ENCODE assay signal across 30 mouse cellular contexts in genomic region chr2:133749846-133750637, GRCm38 (mm10).
DNase-seq lines count a peak whose midpoint lies in the region; ATAC-seq and TF ChIP-seq lines count a peak whose summit lies in the region.
"Had no signal": no experiment of that assay in that cellular context is flagged by ENCODE, and none has a peak within 500 bp of the region (broad histone marks: within the 10 kb centered on the region; RNA-seq: fewer than 3 reads in every experiment).

No protein-coding gene starts in this region.

- H3K36me3 ChIP-seq in intestine, postnatal 0 days (ENCODE audit: control insufficient read depth, insufficient read depth): no peaks in the 10 kb centered on the region
- H3K36me3 ChIP-seq: heart, embryonic 10.5 days; heart, embryonic 15.5 days; hindbrain, embryonic 12.5 days; liver, embryonic 12.5 days; midbrain, embryonic 12.5 days; neural tube, embryonic 13.5 days; stomach, embryonic 15.5 days had no signal

- no peak for TF ChIP-seq CTCF in intestine, postnatal 0 days (IDR thresholded peaks at IDR 0.05; ENCODE audit: low read depth)

- no peak overlapping the region for H3K27ac ChIP-seq in intestine, postnatal 0 days (ENCODE audit: low read depth, low read length)
- H3K27ac ChIP-seq: heart, embryonic 10.5 days; heart, embryonic 15.5 days; hindbrain, embryonic 12.5 days; hindbrain, postnatal 0 days; liver, embryonic 12.5 days; midbrain, embryonic 12.5 days; neural tube, embryonic 13.5 days; stomach, embryonic 15.5 days had no signal

- H3K4me2 ChIP-seq in intestine, postnatal 0 days (replicated peaks; ENCODE audit: low read depth): no peak overlapping the region
- H3K4me2 ChIP-seq: heart, embryonic 15.5 days; hindbrain, embryonic 12.5 days; liver, embryonic 12.5 days; midbrain, embryonic 12.5 days; neural tube, embryonic 13.5 days; stomach, embryonic 15.5 days had no signal

- no peak overlapping the region for H3K4me3 ChIP-seq in intestine, postnatal 0 days (ENCODE audit: low read depth, low read length)
- H3K4me3 ChIP-seq: heart, embryonic 10.5 days; heart, embryonic 15.5 days; hindbrain, embryonic 12.5 days; liver, embryonic 12.5 days; megakaryocyte, embryonic 14.5 days; midbrain, embryonic 12.5 days; neural tube, embryonic 13.5 days; stomach, embryonic 15.5 days had no signal

- H3K4me1 ChIP-seq in intestine, postnatal 0 days (replicated peaks; ENCODE audit: control insufficient read depth, insufficient read depth, low read length): 0 out of 2 replicates have a peak, but pooled peaks cover 6% of the 10 kb centered on the region
- H3K4me1 ChIP-seq: heart, embryonic 10.5 days; heart, embryonic 15.5 days; hindbrain, embryonic 12.5 days; liver, embryonic 12.5 days; megakaryocyte, embryonic 14.5 days; midbrain, embryonic 12.5 days; neural tube, embryonic 13.5 days; stomach, embryonic 15.5 days had no signal

- WGBS in intestine, postnatal 0 days: 28% methylated on average over 4 of the region's 4 CpGs

- no peaks in the 10 kb centered on the region for H3K27me3 ChIP-seq in intestine, postnatal 0 days (replicated peaks; ENCODE audit: control insufficient read depth, insufficient read depth, low read length)
- H3K27me3 ChIP-seq: heart, embryonic 15.5 days; hindbrain, embryonic 12.5 days; liver, embryonic 12.5 days; megakaryocyte, embryonic 14.5 days; midbrain, embryonic 12.5 days; neural tube, embryonic 13.5 days; stomach, embryonic 15.5 days had no signal

- peak; percentile 6 for DNase-seq in embryo, embryonic 10 days (ENCODE audit: low spot score)
- no peak for DNase-seq in embryo, embryonic 10.5 days (ENCODE audit: low spot score)
- peak; percentile 2 for DNase-seq in left cerebral cortex, adult 11 months (ENCODE audit: low spot score)
- no peak for DNase-seq in left cerebral cortex, adult 8-10 months (ENCODE audit: low spot score in 2 of 2)
- no peak for DNase-seq in kidney, adult 8-10 months
- DNase-seq in heart, adult 11 months: no peak
- DNase-seq: adrenal gland, postnatal 25 days; cerebellum, adult 2 months; cerebellum, postnatal 36 days; gastrocnemius, postnatal 10 days; heart, postnatal 36 days; kidney, adult 18-20 months; kidney, postnatal 10 days; left cerebral cortex, postnatal 4 days; liver, postnatal 0 days; lung, postnatal 4 days; thymus, adult 18-20 months; thymus, postnatal 25 days had no signal

- no peak overlapping the region for H3K9ac ChIP-seq in intestine, postnatal 0 days (ENCODE audit: low read depth, low read length)
- H3K9ac ChIP-seq: heart, embryonic 15.5 days; hindbrain, embryonic 12.5 days; liver, embryonic 12.5 days; liver, postnatal 0 days; midbrain, embryonic 12.5 days; neural tube, embryonic 13.5 days; stomach, embryonic 15.5 days had no signal

- no peaks in the 10 kb centered on the region for H3K9me3 ChIP-seq in intestine, postnatal 0 days (ENCODE audit: control insufficient read depth)
- H3K9me3 ChIP-seq: heart, embryonic 10.5 days; heart, embryonic 15.5 days; hindbrain, embryonic 12.5 days; liver, embryonic 12.5 days; megakaryocyte, embryonic 14.5 days; midbrain, embryonic 12.5 days; neural tube, embryonic 13.5 days; stomach, embryonic 15.5 days had no signal

- ATAC-seq in intestine, postnatal 0 days: peak; percentile 85
- ATAC-seq in erythroid progenitor cell, adult 5-6 weeks (replicated peaks; ENCODE audit: low FRiP score, poor library complexity, severe bottlenecking): no peak
- ATAC-seq: forebrain, embryonic 16.5 days; hindbrain, postnatal 0 days; liver, embryonic 12.5 days; liver, postnatal 0 days had no signal

Comparison
In these comparisons a context has a peak if more than half of its experiments do, and no peak if none do; other contexts are left out.
1. DNase-seq: peak in embryo, embryonic 10 days (single experiment) and left cerebral cortex, adult 11 months (single experiment); none in embryo, embryonic 10.5 days (single experiment), left cerebral cortex, adult 8-10 months (0 of 2), kidney, adult 8-10 months (0 of 2) and heart, adult 11 months (single experiment).